Mouse (Mus musculus): ENCODE results near the gene Olfr459. TPM values are rescaled to one million over a fixed set of nuclear protein-coding genes. Genes with fewer than 3 reads are reported as not detected.
A peak's percentile ranks its signal among the peaks of the same experiment; 100 is the strongest.

Gene Olfr459
- total RNA-seq (2017): not detected in 2 replicates

DNA sequence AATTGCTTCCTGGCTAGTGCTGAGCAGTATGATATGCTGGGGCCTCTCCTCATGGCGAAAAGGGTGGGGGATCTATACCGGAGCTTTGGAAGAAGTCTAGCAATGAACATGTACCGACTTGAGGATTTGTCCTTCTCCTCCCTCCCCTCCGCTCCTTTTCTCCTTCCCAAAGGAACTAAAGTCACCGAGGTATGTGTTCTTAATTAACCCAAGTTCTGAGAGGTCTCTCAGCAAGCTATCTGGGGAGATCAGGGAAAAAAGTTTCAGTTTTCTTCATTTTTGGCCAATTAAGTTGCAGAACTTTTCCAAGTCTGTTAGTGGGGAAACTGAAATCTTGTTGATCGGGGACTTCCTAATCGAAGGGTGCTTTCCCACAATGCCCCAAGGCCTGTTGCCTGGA is at the start of gene Olfr459:
Gene Olfr459 (minus strand): TSS at position 101 of the 400 bp plus-strand sequence.
- no peak for ATAC-seq (replicated peaks; ENCODE audit: low read depth, poor library complexity, severe bottlenecking)

DNA sequence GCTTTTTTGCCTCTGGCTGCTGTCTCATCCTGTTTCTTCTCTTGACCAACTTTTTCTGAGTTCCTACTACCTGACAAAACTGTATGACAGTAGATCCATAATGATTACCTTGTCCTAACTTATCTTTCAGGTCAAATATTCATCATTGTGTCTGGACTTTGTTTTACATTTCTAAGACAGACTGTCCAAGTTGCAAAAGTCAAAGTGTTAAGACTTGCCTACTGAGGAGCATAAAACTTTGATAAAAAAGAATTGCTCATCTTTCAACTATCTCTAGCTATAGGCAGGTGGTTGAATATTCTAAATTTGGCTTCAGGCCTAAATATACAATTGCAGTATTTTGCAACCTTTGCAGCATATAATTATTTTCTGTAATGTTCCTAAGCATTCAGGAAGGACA is 49.1 kb upstream of the Olfr459 start:
- ATAC-seq (replicated peaks; ENCODE audit: low read depth, poor library complexity, severe bottlenecking): no peak

DNA sequence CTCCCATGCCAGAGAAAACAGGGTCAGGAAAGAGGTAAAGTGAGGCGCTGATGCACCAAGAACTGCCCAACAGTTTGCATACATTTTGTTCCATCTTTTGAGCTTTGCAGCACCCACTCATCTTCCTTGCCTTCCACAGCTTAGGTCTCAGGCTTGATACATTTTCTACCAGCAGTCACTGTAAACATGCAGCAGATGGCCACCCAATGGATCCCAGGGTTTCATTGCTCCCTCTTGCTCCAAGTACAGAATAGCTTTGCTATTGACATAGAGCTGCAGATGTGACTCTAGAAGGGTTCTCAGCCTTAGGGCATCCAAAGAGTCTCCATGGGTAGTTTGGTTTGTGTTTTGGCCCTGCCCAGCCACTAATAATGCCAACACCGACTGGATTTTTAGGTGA is 11.7 kb upstream of the Olfr459 start:
- no peak for ATAC-seq (replicated peaks; ENCODE audit: low read depth, poor library complexity, severe bottlenecking)

DNA sequence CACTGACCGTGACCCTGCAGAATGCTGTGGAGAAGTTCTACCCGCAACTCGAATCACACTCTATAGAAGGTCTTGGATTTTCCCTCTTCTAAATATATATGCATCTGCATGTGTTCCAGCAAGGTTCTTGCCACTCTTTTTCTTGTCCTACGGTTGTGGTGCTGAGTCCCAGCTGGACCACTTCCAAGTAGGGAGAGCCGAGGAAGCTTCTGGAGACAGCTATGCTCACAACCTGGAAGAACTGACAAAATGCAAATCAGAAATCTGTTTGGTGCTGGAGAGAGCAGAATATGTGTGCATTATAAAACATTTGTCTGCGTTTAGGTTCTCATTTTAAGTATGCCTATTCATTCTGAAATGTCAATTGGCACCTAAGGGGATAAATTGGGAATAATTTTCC is 744 bp upstream of the Olfr459 start:
- ATAC-seq (replicated peaks; ENCODE audit: low read depth, poor library complexity, severe bottlenecking): no peak

DNA sequence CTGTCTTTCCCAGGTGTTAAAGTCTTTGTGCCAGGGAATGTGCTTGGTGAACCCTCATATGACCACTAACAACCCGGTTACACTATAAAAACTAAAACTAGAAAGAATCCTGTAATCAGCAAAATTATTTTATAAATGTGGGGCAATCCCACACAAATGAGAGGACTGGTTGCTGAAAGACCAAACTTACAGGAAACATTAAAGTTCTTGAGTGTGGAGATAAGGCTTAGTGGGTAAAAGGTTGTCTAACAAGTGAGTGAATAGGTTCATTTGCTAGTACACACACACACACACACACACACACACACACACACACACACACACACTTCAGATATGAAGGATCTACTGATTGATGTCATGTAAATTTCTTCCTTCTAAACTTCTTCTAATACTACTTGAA is 5.1 kb downstream of the Olfr459 start:
- no peak for ATAC-seq (replicated peaks; ENCODE audit: low read depth, poor library complexity, severe bottlenecking)

DNA sequence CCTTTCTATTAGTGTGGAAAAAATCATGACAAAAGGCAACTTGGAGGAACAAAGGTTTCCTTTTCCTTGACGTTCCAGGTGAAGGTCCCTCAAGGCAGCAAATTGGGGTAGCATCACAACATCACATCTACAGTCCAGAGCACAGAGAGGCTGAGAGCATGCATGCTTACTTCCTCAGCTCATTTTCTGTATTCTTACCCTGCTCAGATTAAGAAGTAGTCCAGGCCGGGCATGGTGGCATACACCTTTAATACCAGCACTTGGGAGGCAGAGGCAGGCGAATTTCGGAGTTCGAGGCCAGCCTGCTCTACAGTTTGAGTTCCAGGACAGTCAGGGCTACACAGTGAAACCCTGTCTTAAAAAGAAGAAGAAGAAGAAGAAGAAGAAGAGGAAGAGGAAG is 10.7 kb downstream of the Olfr459 start:
- ATAC-seq (replicated peaks; ENCODE audit: low read depth, poor library complexity, severe bottlenecking): no peak

DNA sequence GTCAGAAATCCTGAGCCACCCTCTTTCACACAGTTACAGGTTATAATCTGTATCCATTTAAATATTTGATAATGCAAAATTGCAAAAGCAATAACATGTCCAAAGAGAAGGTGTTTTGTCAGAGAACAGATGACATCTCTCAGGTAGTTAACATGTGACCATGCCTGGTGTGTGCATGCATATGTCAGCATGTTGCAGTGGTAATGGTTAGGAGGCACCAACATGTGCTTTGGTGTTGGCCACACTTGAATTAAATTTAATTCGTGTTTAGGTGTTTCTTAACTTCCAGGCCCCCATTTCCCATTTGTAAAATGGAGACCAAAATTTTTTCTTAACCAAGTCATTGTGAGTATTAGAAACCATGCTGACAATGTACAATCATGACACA is 12.6 kb downstream of the Olfr459 start:
- ATAC-seq (replicated peaks; ENCODE audit: low read depth, poor library complexity, severe bottlenecking): no peak

DNA sequence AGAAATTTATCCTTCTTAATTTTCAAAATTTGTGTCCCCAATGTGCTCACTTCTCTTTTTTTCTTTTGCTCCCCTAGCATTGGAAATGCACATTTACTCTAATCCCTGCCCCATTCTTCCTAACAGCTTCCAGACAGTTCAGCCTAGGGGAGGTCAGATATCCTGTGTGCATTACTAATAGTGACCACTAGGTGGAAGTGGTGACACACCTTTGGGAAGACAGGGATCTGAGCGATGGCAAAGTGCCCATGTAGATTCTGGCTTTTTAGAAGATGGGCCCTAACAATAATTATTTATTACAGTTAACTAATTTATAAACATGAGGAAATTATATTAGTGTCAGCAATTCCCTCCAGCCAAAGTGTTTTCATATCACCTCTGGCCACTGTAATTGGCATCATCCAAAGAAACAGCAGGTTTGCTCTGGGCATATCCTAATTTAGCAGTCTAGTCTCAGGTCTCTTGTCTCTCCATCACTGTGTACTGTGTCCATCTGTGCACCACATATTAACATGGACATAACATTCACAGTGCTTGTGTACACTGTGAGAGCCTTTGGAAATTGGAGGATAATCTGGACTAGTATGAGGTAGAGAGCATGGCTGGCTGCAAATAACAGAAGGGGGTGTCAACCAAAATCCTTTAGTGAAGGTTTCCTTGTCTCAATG is 13.1 kb downstream of the Olfr459 start:
- peak; percentile 93 for ATAC-seq (replicated peaks; ENCODE audit: low read depth, poor library complexity, severe bottlenecking)

DNA sequence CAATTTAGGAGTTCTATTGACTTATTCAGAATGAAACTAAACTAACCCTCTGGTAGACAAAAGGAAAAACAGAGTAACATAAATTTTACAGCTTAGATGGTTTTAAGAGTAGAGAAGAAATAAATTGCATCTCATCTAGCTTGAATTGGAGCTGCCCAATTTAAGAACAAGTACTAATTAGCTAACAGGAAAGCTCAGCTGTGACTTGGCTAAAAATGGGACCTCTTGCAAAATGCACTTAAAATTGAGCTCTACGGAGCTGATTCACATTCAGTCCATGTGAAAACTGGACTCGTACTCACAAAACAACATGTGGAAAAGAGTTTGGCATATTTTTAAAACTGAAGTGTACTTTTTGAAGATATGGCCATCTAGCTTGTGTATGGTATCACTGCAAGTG is 15.4 kb downstream of the Olfr459 start:
- ATAC-seq (replicated peaks; ENCODE audit: low read depth, poor library complexity, severe bottlenecking): no peak

DNA sequence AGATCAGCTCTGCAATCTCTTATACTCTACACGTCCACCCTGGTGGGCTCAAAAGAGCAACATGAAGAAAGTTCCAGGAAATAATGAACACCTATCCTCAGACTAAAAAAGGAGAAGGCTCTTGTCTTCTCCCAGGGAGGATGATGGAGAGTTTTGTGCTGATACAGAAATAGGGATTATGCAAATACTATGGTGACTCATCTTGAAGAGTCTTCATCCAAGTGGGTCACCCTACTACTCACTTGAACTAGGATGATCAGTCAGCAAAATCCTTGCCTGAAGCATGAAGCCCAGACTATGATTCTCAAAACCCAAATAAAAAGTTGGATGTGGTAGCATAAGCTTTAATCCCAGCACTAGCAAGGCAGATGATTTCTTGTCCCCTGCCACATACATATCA is 16.6 kb downstream of the Olfr459 start:
- ATAC-seq (replicated peaks; ENCODE audit: low read depth, poor library complexity, severe bottlenecking): no peak

DNA sequence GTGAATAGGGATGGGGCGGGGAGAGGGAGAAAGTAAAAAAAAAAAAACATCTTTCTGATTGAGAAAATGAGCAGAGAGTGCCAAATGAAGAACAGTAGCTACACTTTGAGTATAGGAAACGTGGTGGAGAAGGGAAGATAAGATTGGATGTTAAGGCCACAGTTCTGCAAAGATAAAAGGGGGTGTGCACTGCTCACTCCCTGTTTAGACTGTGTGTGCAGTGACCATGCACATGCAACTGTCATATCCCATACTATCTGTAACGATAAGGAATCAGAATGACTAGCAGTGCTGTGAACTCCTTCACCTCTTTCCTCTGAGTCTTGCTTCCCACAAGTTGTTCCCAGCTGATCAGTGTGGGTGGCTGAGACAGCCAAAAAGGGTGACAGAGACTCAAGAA is 17.8 kb downstream of the Olfr459 start:
- no peak for ATAC-seq (replicated peaks; ENCODE audit: low read depth, poor library complexity, severe bottlenecking)

DNA sequence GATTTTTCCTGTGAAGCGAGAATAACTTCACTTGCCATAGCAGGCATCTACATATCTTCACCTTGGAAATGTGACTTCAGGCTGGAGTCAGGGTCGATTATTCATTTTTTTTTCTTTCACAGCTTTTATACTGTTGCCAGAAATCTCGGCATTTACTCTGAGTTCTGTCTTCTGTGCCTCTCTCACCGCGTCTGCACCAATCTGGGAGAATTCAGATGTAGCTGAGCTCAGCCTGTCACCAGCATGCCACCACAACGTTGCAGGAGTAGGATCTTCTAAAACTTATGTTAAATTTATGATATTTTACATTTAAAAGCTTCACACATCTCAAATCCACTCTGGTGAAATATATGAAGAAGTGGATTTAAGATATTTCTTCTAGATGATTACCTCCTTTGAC is 20.4 kb downstream of the Olfr459 start:
- ATAC-seq (replicated peaks; ENCODE audit: low read depth, poor library complexity, severe bottlenecking): no peak

DNA sequence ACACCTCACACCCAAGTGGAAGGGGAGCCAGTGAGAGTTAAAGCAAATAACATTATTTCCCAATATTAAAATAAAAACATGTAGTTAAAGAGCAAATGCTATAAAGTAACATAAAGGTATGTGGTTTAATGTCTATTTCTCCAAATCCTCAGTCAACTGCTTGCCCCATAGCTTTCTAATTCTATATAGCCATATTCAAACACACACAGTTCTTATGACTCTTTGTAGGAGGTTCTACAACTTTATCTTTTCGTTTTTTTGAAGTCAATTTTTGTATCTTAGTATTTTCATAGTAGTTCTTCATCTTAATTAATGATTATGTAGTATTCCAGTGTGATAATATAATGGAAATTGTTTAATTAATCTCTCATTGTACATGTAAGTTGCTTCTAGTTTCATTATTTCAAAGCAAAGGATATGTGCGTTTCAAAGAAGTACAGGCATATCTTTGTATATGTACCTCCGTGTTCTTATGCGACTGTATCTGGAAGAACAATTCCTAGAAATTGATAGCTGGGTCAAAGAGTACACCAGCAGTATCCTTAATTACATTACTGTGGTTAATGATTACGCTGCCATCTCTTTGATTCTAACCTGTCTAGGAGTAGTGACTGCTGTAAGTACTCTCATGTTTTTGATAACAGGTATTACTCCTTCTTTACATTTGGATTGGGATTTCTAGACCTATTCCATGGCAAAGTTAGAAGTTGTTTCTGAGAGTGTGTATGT is 30.1 kb downstream of the Olfr459 start:
- no peak for ATAC-seq (replicated peaks; ENCODE audit: low read depth, poor library complexity, severe bottlenecking)

DNA sequence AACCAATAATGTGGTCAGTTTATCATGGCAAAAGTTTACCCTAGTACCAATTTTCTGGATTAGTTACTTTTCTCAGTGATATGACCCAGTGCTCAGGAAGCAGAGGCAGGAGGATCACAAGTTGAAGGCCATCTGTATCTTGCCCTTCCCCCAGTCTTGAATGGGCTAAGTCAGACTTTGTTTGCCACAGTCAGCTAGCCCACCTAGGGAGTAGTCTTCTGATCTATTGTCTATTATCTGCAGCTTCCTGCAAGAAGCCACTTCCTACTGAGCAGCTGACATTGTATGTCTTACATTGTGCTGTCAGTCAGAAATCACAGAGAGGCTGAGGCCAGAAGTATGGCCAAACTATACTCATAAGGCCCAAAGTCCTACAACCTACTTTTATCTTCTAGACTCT is 33.9 kb downstream of the Olfr459 start:
- no peak for ATAC-seq (replicated peaks; ENCODE audit: low read depth, poor library complexity, severe bottlenecking)

DNA sequence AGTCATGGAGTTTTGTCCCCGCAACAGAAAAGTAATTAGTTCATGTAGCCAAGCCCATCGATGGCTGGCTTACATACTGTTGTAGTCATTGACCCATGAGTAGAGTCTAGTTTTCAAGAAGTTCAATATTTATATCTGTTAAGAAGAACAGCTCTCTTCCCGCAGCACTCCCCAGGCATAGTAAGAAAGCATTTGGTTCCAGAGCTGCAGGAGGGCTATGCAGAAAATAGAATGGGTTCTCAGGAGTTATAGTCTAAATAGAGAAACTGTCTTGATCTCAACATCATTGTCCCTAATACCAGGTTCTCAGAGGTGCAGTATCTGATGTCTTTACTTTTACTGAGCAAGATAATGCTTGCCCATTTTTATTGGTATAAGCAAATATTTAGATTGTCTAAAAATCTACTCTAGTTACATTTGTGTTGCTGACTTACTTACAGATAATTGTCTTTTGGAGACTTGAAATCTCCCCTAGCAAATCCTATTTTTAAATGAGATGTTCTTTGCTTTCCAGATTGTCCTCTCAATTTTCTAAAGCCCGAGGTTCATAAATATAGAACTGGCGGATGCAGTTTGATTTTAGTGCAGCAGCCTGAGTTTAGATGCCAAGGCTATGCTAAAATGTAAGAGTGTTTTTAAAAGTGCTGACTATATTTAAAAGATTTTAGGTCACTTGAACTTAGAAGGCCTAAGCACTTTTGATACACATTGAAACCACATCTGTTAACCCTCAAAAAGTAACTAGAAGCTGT is 40.1 kb downstream of the Olfr459 start:
- ATAC-seq (replicated peaks; ENCODE audit: low read depth, poor library complexity, severe bottlenecking): no peak

DNA sequence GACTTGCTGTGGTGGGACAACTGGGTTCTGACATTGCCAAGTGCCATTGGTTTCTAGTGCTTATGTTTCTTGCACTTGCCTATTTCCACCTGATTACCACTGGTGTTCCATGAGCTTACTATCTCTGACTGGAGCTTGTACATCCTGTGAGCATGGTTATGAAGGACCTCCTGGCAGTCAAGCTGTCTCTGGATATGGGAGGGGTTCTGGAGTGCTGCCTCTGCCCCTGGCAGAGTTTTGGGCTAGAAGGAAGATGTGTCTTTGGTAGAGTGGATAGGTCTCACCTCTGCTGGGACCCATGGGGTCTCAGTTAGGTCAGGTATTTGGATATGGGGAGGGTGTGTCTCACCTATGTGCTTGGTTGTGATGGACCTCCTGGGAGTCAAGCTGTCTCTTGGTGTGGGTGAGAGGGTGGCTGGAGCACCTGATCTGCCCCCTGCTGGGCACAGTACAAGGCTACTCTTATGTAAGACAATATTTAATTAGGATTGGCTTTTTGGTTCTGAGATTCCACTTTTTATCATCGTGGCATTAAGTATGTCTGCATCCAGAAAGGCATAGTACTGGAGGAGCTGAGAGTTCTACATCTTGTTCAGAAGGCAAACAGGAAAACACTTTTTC is 46.9 kb downstream of the Olfr459 start:
- ATAC-seq (replicated peaks; ENCODE audit: low read depth, poor library complexity, severe bottlenecking): peak; percentile 83

DNA sequence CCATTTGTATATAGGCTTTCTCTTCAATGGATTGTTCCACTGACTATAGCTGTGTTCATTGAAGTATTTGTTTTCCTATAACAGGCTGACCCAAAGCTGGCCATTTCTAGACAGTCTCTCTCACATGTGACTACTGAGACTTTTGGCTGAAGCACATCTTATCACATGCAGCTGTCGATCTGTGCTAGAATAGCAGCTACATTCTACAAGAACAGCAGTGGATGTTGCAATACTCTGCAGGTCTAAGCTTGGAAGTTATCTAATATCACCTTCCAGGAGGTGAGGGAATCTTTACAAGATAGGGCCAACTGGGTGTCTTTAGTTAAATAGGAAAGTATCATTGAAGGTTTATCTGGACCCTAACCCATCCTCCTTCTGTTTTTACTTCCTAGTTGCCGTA is 53.5 kb downstream of the Olfr459 start:
- no peak for ATAC-seq (replicated peaks; ENCODE audit: low read depth, poor library complexity, severe bottlenecking)
